Mouse (Mus musculus): ENCODE data around the gene Gm32687.
"Not testable (repeated sequence)": the region's sequence is repeated elsewhere in the genome, so short reads cannot be mapped to it uniquely, and the experiment has no call there.

Gm32687 gene

DNA sequence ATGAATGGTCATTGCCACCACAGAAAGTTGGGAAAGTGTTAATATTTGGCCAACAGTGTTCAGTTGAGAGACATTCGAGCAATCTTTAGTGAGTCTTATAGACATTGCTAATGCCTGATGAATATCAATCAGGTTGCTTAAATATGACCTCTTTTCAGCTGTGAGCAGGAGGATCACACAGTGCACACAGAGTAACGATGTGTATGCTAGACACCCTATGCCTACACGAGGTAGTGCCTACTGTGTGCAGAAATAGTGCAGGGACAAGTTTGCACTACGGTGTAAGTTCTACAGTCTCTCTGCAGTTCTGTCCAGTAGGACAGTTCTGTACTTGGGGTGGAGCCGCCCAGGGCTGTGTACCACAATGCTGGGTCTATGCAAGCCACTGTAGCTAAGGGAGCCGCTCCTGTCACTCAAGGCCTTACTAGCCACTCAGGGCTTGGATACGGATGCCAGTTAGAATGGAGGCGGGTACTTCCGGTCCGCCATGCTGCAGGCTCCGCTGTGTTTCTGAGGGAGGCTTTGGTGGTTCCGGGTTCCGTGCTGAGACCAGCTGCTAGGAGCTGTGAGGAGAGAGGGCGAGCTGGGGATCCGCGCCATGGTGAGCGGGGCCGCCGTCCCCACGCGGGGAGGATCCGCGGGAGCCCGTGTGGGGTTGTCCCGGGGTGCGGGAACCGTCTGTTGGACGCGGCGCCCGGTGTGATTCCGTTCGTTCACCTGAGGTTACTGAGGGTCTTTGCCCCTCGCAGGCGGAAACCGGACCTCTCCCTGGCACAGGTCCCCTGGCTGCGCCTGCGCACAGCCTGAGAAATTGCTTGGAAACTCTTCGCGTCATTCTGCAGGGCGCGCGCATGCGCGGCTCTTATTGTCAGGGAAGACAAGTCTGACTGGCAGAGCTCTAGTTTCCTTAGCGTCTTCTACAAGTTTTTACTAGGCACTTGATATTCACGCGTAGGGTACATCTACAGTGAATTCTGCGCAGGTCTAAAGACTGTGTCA, at the start of gene Gm32687:
Gm32687 (plus strand) TSS at position 526 of the 999 bp plus-strand sequence.
- DNase-seq (ENCODE audit: low spot score in 2 of 2) = not testable (repeated sequence)

DNA sequence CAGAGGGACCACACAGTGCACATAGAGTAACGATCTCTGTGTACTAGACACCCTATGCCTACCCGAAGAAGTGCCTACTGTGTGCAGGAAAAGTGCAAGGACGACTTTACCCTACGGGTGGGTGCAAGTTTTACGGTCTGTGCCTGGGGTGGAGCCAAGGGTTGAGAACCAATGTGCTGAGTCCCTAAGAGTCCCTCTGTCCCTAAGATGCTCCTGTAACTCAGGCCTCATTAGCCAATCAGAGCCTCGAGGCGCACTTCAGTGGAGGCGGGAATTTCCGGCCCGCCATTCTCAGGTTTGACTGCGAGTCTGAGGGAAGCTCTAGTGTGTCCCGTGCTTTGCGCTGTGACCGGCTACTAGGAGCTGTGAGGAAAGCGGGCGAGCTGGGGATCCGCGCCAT, 17.5 kb upstream of the Gm32687 start:
- DNase-seq (ENCODE audit: low spot score in 2 of 2) = not testable (repeated sequence)

DNA sequence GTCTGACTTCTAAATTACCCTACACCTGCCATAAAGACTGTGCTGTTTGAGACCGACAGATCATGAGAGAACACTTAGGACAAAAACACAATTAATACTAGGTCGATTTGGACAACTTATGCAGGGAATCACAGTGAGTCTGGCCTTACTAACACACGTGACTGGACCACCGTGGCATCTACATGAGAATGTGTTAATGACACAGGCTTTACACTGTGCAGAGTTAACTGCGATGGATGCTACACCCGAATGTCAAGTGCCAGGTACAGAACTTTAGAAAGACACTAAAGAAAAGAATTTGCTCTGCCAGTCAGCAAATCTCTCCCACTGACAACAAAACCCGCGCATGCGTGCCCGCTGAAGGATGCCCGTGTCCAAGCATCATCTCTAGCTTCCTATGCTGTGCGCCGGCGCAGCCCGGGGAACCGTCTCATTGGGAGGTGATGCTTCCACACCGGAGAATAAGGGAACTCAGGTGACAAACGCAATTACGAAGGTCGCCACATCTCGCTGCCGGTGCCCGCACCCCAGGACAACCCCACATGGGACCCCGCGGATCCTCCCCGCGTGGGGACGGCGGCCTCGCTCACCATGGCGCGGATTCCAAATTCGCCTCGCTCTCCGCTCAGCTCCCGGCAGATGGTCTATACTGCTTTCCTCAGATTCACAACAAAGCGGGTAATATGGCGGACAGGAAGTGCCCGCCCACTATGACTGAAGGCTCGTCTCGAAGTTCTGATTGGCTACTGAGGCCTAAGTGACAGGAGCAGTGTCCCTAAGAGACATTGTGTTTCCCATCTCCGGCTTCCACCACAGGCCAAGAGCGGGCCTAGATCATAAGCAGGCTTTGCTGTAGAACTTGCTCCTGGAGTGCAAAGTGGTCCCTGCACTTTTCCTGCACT, 66.4 kb downstream of the Gm32687 start, which contains the start of gene Zfp781:
Zfp781 (minus strand) TSS at position 639 of the 902 bp plus-strand sequence.
- DNase-seq (ENCODE audit: low spot score in 2 of 2) = not testable (repeated sequence)

Data from spleen, postnatal 36 days (tissue).